Mouse (Mus musculus): Measurements from ENCODE around the gene Acap2. TPM values are rescaled to one million over a fixed set of nuclear protein-coding genes. Genes with fewer than 3 reads are reported as not detected.

Gene Acap2
- total and polyA plus RNA-seq, 3 experiments, result 31.5 to 47.4 (median 36.9) TPM

DNA sequence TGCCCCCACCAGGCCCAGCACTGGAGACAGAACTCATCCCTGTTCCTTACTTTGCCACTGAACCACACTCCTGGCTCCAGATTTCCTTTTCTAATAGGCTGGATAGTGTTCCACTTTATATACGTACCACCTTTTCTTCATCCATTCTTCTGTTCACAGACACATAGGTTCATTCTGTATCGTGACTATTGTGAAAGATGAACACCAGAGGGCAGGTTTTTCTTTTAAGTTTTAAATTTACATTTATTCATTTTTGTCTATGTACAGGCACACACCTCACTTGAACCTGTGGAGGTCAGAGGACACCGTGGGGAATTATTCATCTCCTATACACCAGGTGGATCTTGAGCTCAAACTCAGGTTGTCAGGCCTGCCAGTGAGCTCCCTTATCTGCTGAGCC lies 43.0 kb upstream of the Acap2 start:
- no peak overlapping the region for H3K27ac ChIP-seq (ENCODE audit: insufficient read depth, low read depth)
- dilution Hi-C loops (cut with MboI; ENCODE audit: extremely low pct_ligation_motif_present, extremely low pct_unique_long_range_greater_than_20kb, low sequenced_read_pairs), result no loop called here
- H3K4me1 ChIP-seq (ENCODE audit: control insufficient read depth in 1 of 2, insufficient read depth in 2 of 2), result peaks cover 15 to 25% of the 10 kb centered on the region in 2 experiments
- no peak overlapping the region for H3K4me3 ChIP-seq (replicated peaks in 1 of 3; ENCODE audit: low read depth in 2 of 3, low read length in 2 of 3, poor library complexity in 1 of 3)
- H3K9ac ChIP-seq (ENCODE audit: insufficient read depth, low read depth), result no peak overlapping the region
- H3K9me3 ChIP-seq (replicated peaks; ENCODE audit: low read length), result no peaks in the 10 kb centered on the region
- DNase-seq (ENCODE audit: extremely low read depth), result no peak
- H3K79me2 ChIP-seq (replicated peaks; ENCODE audit: control insufficient read depth, extremely low read depth, insufficient read depth, poor library complexity, severe bottlenecking), result no peaks in the 10 kb centered on the region
- H3K4me2 ChIP-seq (ENCODE audit: insufficient read depth, low read depth, poor library complexity, severe bottlenecking), result no peak overlapping the region
- TF ChIP-seq MAX (IDR thresholded peaks at IDR 0.05; ENCODE audit: low read length), result no peak
- TF ChIP-seq HCFC1 (IDR thresholded peaks at IDR 0.05; ENCODE audit: low read depth, low read length), result no peak
- TF ChIP-seq SMC3 (IDR thresholded peaks at IDR 0.05; ENCODE audit: low read depth, low read length), result peak; percentile 50
- TF ChIP-seq MAFK (IDR thresholded peaks at IDR 0.05; ENCODE audit: insufficient replicate concordance, low read length), result no peak
- TF ChIP-seq CTCF (conservative IDR thresholded peaks at IDR 0.05 in 1 of 2, IDR thresholded peaks at IDR 0.05 in 1 of 2; ENCODE audit: low read depth in 2 of 2, low read length in 2 of 2), result peak in 1 of 2 experiments; percentile 46; a peak in 2 of 4 replicates
- TF ChIP-seq RAD21 (IDR thresholded peaks at IDR 0.05; ENCODE audit: low read depth, low read length), result peak; percentile 24
- TF ChIP-seq MEF2A (IDR thresholded peaks at IDR 0.05; ENCODE audit: borderline replicate concordance, low read depth, low read length), result no peak
- peaks cover 0 to 30% of the 10 kb centered on the region in 2 experiments for H3K36me3 ChIP-seq (replicated peaks in 1 of 2; ENCODE audit: control insufficient read depth in 1 of 2, insufficient read depth in 1 of 2, low read length in 1 of 2)
- no peaks in the 10 kb centered on the region for H3K27me3 ChIP-seq (replicated peaks)
- in situ Hi-C loops (cut with MboI; ENCODE audit: low pct_ligation_motif_present, low pct_unique_long_range_greater_than_20kb, low sequenced_read_pairs), result loop anchor here (5.0 kb wide), 1 partner anchor 37 kb away; no protein-coding TSS in a partner anchor

DNA sequence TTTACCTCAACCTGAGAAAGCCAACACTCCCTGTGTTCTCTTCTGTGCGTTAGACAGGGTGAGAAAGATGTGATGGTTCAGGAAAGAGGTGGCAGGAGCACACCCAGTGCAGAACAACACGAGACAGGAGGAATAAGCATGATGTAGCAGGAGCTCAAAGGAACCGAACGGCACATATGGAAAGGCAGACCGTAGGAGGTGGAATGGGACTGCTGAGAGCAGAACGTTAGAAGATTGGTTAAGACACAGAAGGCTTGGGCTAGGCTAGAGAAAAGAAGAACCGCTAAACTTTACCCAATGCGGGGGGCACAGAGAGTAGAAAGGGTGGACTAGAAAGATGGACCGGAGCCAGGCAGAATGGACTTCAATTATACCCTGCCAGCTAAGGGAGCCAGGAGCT lies 40.4 kb upstream of the Acap2 start:
- in situ Hi-C loops (cut with MboI; ENCODE audit: low pct_ligation_motif_present, low pct_unique_long_range_greater_than_20kb, low sequenced_read_pairs), result loop anchor here (5.0 kb wide), 1 partner anchor 34 kb away; no protein-coding TSS in a partner anchor
- dilution Hi-C loops (cut with MboI; ENCODE audit: extremely low pct_ligation_motif_present, extremely low pct_unique_long_range_greater_than_20kb, low sequenced_read_pairs), result no loop called here
- TF ChIP-seq ZNF384 (IDR thresholded peaks at IDR 0.05; ENCODE audit: low read depth, low read length) (no peak), SIN3A (IDR thresholded peaks at IDR 0.05; ENCODE audit: low read length) (no peak), MAFK (IDR thresholded peaks at IDR 0.05; ENCODE audit: insufficient replicate concordance, low read length) (no peak)
- no peak overlapping the region for H3K4me3 ChIP-seq (replicated peaks in 1 of 3; ENCODE audit: low read depth in 2 of 3, low read length in 2 of 3, poor library complexity in 1 of 3)
- no peaks in the 10 kb centered on the region for H3K9me3 ChIP-seq (replicated peaks; ENCODE audit: low read length)
- H3K27ac ChIP-seq (ENCODE audit: insufficient read depth, low read depth), result no peak overlapping the region
- no peak overlapping the region for H3K9ac ChIP-seq (ENCODE audit: insufficient read depth, low read depth)
- no peak for DNase-seq (ENCODE audit: extremely low read depth)
- H3K36me3 ChIP-seq (replicated peaks in 1 of 2; ENCODE audit: control insufficient read depth in 1 of 2, insufficient read depth in 1 of 2, low read length in 1 of 2), result peaks cover 0 to 29% of the 10 kb centered on the region in 2 experiments
- H3K4me2 ChIP-seq (ENCODE audit: insufficient read depth, low read depth, poor library complexity, severe bottlenecking), result no peak overlapping the region
- H3K27me3 ChIP-seq (replicated peaks), result no peaks in the 10 kb centered on the region
- H3K79me2 ChIP-seq (replicated peaks; ENCODE audit: control insufficient read depth, extremely low read depth, insufficient read depth, poor library complexity, severe bottlenecking), result no peaks in the 10 kb centered on the region
- peaks cover under 1 to 5% of the 10 kb centered on the region in 2 experiments; a peak in 2 of 4 replicates for H3K4me1 ChIP-seq (ENCODE audit: control insufficient read depth in 1 of 2, insufficient read depth in 2 of 2)

- peaks cover 4 to 5% of the 10 kb centered on the region in 2 experiments for H3K4me1 ChIP-seq (ENCODE audit: control insufficient read depth in 1 of 2, insufficient read depth in 2 of 2)
- dilution Hi-C loops (cut with MboI; ENCODE audit: extremely low pct_ligation_motif_present, extremely low pct_unique_long_range_greater_than_20kb, low sequenced_read_pairs), result no loop called here
- H3K9me3 ChIP-seq (replicated peaks; ENCODE audit: low read length), result no peaks in the 10 kb centered on the region
- in situ Hi-C loops (cut with MboI; ENCODE audit: low pct_ligation_motif_present, low pct_unique_long_range_greater_than_20kb, low sequenced_read_pairs), result loop anchor here (5.0 kb wide), 1 partner anchor 33 kb away; no protein-coding TSS in a partner anchor
- no peak overlapping the region for H3K4me2 ChIP-seq (ENCODE audit: insufficient read depth, low read depth, poor library complexity, severe bottlenecking)
- no peaks in the 10 kb centered on the region for H3K27me3 ChIP-seq (replicated peaks)
- H3K27ac ChIP-seq (ENCODE audit: insufficient read depth, low read depth), result no peak overlapping the region
- H3K9ac ChIP-seq (ENCODE audit: insufficient read depth, low read depth), result no peak overlapping the region
- no peak overlapping the region for H3K4me3 ChIP-seq (replicated peaks in 1 of 3; ENCODE audit: low read depth in 2 of 3, low read length in 2 of 3, poor library complexity in 1 of 3)
- no peak for DNase-seq (ENCODE audit: extremely low read depth)
- peaks cover 0 to 29% of the 10 kb centered on the region in 2 experiments for H3K36me3 ChIP-seq (replicated peaks in 1 of 2; ENCODE audit: control insufficient read depth in 1 of 2, insufficient read depth in 1 of 2, low read length in 1 of 2)
- no peaks in the 10 kb centered on the region for H3K79me2 ChIP-seq (replicated peaks; ENCODE audit: control insufficient read depth, extremely low read depth, insufficient read depth, poor library complexity, severe bottlenecking)
- TF ChIP-seq ETS1 (conservative IDR thresholded peaks at IDR 0.05; ENCODE audit: low read depth, low read length) (no peak), KAT2A (IDR thresholded peaks at IDR 0.05; ENCODE audit: insufficient replicate concordance, low read length) (no peak), GABPA (IDR thresholded peaks at IDR 0.05; ENCODE audit: insufficient replicate concordance, low read depth, low read length) (no peak), MXI1 (IDR thresholded peaks at IDR 0.05; ENCODE audit: low read depth, low read length) (no peak), MAX (IDR thresholded peaks at IDR 0.05; ENCODE audit: low read length) (no peak), HCFC1 (IDR thresholded peaks at IDR 0.05; ENCODE audit: low read depth, low read length) (no peak), JUN (IDR thresholded peaks at IDR 0.05; ENCODE audit: insufficient read depth, low read depth, low read length) (no peak), JUND (conservative IDR thresholded peaks at IDR 0.05; ENCODE audit: low read depth, low read length) (no peak), ZMIZ1 (IDR thresholded peaks at IDR 0.05; ENCODE audit: low read depth, low read length) (no peak), RCOR1 (conservative IDR thresholded peaks at IDR 0.05; ENCODE audit: low read depth, low read length) (no peak), ZC3H11A (IDR thresholded peaks at IDR 0.05; ENCODE audit: low read depth, low read length) (no peak), POLR2A (IDR thresholded peaks at IDR 0.05; ENCODE audit: low read depth, low read length) (no peak)
Measured at GRCm38 (mm10) chr16:31240569-31240968, 39.5 kb upstream of the Acap2 start.

All from CH12.LX (cell line).